Mouse (Mus musculus) adrenal gland, postnatal 36 days (tissue): ENCODE measurements around the gene Bclaf1. TPM values are rescaled to one million over a fixed set of nuclear protein-coding genes. Genes with fewer than 3 reads are reported as not detected.

Experiments
- DNase-seq, 2 experiments: peaks; one replicate each; pipeline ENCODE4 v3.0.0; 2021; ENCODE audit warnings: mixed read lengths in 1 of 2
- long read RNA-seq, 2 experiments: library from polyadenylated mRNA; stranded (forward); transcript quantifications; one replicate each; pipeline ENCODE4 v2.0.0; 2021; ENCODE audit warnings: borderline sequencing depth in 2 of 2
- total RNA-seq, 2 experiments: library from RNA; stranded (reverse); gene quantifications; 2 replicates each; pipeline ENCODE4 v1.2.3; 2021

The Bclaf1 gene
- total RNA-seq, result 100 to 1,000 TPM in 1 of 2 experiments, 10 to 100 TPM in 1; 99.1 to 112 TPM
- long read RNA-seq, experiment 1, full-length matches to known transcripts, result 4 of 24 reads
- long read RNA-seq, experiment 1, partial matches to known transcripts, result 17 of 24 reads
- long read RNA-seq, experiment 1, other reads (novel, unspliced or antisense), result 3 of 24 reads
- long read RNA-seq, experiment 2, full-length matches to known transcripts, result 3 of 9 reads
- long read RNA-seq, experiment 2, partial matches to known transcripts, result 3 of 9 reads
- long read RNA-seq, experiment 2, other reads (novel, unspliced or antisense), result 3 of 9 reads

- DNase-seq, result peak; percentile 100
Observed at GRCm38 (mm10) chr10:20311918-20312735, at the start of gene Bclaf1. TSS of gene Bclaf1 (plus strand) at chr10:20312469.

GRCm38 (mm10) chr10:20262896-20263295 is 49.4 kb upstream of the Bclaf1 start:
- no peak for DNase-seq

- DNase-seq, result no peak
Observed at GRCm38 (mm10) chr10:20264479-20264878, 47.8 kb upstream of the Bclaf1 start.

- peak; percentile 7 to 33 for DNase-seq
Observed at GRCm38 (mm10) chr10:20267032-20267431, 45.2 kb upstream of the Bclaf1 start.

DNA sequence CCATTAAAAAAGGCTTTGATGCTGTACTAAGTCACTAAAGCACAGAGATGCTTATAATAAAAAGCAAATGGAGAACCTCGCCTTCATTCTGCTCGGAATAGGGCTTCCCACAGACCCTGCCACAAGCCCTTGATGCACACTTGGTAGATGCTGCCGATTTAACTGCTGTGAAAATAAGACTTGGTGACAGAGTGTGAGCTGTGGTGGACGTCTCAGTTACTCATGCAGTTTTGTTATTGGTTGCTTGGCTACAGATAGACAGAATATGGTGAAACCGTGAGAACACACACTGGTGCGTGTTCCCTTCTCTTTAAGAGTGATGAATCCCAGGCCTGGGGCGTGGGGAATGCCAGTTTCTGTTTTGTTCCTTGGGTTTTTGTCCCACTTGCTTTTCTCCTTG is 43.3 kb upstream of the Bclaf1 start:
- DNase-seq, result no peak

DNA sequence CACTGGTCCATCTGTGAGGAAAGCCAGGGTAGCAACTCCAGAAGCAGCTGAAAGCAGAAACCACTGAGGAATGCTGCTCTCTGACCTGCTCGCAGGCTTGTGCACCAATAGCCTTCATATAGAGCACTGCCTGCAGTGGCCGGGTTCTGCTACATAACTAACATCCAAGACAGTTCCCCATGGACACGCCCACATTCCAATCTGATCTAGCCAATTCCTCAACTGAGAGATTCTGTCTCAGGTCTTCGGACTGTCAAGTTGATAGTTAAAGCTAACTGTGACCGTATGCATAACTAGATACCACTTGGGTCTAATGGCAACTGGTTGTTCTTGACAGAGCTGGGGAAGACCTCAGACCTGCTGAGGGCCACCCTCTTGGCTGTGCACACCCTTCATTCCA is 39.9 kb upstream of the Bclaf1 start:
- no peak for DNase-seq

GRCm38 (mm10) chr10:20273278-20273677 is 39.0 kb upstream of the Bclaf1 start:
- DNase-seq, result no peak

DNA sequence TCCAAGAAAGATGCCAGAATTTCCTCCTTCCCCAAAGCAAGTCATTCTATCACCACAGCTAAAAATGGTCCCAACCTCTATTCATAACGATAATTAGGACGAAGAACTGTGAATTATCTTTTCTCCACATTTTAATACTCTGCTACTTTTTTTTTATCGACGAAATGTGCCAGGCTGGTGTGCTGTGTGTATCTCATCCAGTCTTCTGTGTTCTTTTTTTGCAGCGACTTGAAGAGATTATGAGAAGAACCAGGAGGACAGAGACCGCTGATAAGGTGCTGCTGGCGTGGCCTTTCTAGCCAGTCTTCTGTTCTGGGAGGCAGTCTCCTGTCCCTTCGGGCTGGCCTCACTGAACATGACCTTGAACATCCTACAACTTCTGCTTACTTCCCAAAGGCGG is 38.2 kb upstream of the Bclaf1 start:
- peak; percentile 8 to 19 for DNase-seq

GRCm38 (mm10) chr10:20281456-20281855 is 30.8 kb upstream of the Bclaf1 start:
- DNase-seq, result no peak

DNA sequence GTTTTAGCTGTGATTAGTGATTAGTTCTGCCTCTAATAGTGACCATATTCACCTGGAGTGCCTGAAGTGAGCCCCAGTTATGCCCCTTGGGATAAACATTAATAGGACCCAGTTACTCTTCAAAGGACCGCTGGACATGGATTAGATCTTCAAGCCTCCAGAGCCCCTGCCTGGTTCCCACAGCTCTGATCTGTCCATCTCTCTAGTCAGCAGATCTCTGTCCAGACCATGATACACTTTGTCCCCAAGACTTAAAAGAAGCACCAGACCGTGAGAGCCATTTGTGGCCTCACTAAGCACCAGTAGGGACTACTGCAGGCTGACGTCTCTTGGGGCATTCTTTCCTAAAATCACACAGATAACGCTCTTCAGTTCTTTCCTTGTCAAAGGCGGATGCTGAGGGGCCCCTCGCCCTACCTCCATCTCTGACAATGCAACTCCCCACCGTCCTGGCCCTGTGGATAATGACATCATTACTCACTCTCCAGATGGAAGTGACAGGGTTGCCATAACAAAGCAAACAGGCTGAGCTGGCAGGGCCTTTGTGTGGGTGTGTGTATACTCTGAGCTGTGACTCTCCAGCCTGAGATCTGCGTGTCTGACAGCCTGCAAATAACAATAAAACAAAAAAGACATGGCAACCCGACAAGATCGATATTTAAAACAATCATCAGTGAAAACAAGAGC is 26.8 kb upstream of the Bclaf1 start:
- no peak for DNase-seq

- DNase-seq, result no peak
Observed at GRCm38 (mm10) chr10:20285994-20286836, 26.1 kb upstream of the Bclaf1 start.

DNA sequence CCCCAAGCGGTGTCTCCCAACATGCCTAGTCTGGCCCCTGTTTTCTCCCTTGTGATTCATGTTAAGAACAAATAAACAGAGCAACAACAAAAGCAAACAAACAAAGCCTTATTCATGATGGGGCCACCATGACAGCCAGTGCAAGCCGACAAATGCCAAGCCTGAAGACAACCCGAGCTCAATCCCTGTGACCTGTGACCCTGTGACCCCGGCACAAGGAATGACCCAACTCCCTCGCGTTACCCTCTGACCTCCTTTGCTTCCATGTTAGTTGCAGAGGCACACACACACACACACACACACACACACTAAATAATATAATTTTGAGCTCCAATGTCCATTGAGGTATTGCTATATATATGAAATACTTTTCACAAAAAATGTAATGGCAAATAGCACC is 24.9 kb upstream of the Bclaf1 start:
- DNase-seq, result no peak

DNA sequence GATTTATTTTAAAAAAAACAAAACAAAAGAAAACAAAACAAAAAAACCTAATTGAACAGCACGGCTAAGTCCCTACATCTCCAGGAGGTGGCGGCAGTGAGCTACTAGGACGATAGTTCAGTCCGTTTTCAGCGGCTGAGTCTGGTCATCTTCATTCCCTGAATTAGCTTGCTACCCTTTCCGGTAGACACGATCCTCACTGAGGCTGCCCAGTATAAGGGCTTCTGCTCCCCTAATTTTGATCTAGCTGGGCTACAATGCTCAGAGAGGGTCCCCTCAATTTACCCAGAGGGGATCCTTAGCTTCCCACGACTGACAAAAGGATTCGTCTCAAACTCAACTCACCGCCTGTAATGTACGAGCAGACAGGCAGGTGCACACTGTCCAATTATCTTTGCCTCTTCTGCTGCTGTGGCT is 21.8 kb upstream of the Bclaf1 start:
- DNase-seq, result peak; percentile 86 to 87

GRCm38 (mm10) chr10:20295961-20296360 is 16.3 kb upstream of the Bclaf1 start:
- no peak for DNase-seq

- DNase-seq, result no peak
Observed at GRCm38 (mm10) chr10:20298152-20298920, 13.9 kb upstream of the Bclaf1 start.

DNA sequence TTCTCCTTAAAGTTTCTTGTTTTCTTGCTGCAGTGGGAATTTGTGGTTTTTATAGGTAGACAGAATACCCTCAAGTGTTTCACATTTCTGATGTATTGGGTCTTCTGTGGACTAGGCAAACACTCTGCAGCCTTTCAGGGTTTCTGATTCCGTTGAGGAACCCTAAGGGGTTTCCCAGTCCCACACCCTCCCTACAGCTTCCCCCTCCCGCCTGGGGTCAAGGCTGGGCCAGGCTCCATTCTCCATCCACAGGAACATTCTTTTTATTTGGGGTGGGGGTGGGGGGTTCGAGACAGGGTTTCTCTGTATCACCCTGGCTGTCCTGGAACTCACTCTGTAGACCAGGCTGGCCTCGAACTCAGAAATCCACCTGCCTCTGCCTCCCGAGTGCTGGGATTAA is 13.2 kb upstream of the Bclaf1 start:
- no peak for DNase-seq

GRCm38 (mm10) chr10:20310969-20311769 is 1.1 kb upstream of the Bclaf1 start:
- DNase-seq, result peak in 1 of 2 experiments; percentile 13

DNA sequence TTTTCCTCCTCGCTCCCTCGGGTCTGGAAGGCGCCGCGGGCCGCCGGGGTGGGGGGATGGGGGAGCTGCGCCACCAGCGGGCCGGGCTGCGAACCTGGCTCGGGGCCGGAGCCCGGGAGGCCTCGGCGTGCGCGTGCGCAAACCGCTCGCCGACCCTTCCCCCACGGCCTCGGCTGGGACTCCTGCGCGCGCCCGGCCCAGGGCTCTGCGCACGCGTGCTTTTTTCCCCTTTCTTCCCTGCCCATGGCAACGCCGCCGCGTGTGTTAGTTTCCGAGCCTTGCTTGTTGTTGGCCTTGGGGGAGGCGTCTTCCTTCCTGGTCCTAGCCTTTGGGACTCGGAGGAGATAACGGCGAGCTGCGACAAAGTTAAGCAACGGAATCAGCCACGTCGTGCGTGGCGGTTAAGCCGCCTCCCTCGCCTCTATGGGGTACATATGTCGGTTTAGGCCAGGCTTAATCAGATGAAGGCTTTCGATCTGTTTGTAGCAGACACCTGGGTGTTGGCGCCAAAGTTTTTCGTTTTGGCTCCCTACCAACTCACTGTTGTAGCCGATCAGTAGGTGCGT is 550 bp downstream of the Bclaf1 start:
- DNase-seq, result peak; percentile 93 to 96

- DNase-seq, result peak in 1 of 2 experiments; percentile 7
Observed at GRCm38 (mm10) chr10:20313447-20313846, 1.2 kb downstream of the Bclaf1 start.

DNA sequence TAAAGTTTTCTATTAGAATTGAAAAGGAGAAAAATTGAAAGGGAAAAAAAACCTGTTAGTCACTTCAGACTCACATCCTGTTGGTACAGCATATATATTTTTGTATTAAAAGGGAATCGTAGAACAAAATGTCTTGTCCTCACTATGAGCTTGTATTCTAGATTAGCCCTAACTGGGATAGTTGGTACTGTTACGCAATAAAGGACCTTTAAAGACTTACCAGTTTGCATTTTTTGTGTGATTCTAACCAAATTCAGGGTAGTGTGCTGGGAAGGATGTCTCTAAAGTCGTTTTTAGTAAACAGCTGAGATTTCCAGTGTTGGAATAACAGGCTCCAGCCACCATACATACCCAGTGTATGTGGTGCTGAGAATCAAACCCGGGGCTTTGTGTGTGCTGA is 1.7 kb downstream of the Bclaf1 start:
- no peak for DNase-seq
